Mouse (Mus musculus) embryonic fibroblast, embryonic 13.5 days (primary cell): Measurements from ENCODE around the gene E130218I03Rik.

Experiments
- CTCF ChIP-seq: IDR thresholded peaks from 2 replicates; pipeline ENCODE4 v1.5.1; 2011; ENCODE audit warnings: mild to moderate bottlenecking, control low read depth, low read length, moderate library complexity, borderline replicate concordance; ENCODE audit not compliant: insufficient read depth
- POLR2A ChIP-seq: IDR thresholded peaks from 2 replicates; pipeline ENCODE4 v1.6.1; 2011; ENCODE audit warnings: low read depth, mild to moderate bottlenecking, control low read depth, low read length, moderate library complexity

- TF ChIP-seq POLR2A (no peak), CTCF (no peak)
These were observed 44.1 kb upstream of the E130218I03Rik start for GRCm38 (mm10) chr4:134199371-134199770.
